Mouse (Mus musculus): ENCODE measurements around the gene Rufy1. TPM values are rescaled to one million over a fixed set of nuclear protein-coding genes. Genes with fewer than 3 reads are reported as not detected.

The Rufy1 gene
- polyA plus RNA-seq (2015; fragmentation: Nextera tagmentation; extraction: Ambion mirVana), result 31.1 and 33.4 TPM in 2 replicates

DNA sequence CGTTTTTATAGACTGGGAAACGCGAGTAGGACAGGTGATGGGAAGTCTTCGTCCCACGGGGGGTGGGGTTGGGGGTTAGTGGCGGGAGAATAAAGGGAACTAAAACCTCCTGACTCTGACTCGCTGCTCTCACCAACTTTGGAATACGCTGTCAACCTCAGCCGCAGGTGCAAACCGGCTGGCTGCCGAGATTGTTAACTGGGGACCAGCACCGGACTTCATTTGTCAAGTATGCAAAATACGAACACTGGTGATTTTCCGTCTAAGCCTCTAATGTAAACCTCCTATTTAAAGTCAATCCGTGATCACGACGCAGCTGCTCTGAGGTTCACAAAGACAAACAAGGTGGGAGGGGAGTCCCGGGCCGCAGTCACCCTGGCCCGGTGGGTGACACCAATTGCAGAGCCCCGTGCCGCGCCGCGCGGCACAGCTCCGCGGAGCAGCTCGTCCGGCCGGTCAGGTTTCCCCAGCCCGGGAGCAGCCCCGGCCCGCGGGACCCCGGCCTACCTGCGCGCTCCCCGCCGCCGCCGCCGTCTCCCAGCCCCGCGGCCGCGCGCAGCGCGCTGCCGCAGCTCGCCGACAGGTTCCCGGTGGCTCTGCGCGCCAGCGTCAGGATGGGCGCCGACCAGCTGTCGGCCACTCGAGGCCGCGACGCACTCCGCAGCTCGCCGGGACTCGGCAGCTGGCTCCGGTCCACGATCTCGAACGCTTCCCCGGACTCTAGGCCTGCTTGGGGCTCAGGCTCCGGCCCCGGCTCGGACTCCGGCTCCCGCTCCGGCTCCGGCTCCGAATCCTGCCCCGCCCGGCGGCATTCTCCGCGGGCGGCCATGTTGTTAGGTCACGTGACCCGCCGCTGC is at the start of gene Rufy1:
Rufy1 (minus strand) TSS at position 849 of the 857 bp plus-strand sequence.
- Histone ChIP-seq H3K4me1 (ENCODE audit: control insufficient read depth, insufficient read depth, low read length) (peaks cover 11% of the 10 kb centered on the region), H3K9me3 (replicated peaks; ENCODE audit: control insufficient read depth, low read length) (no peaks in the 10 kb centered on the region), H3K9ac (ENCODE audit: low read length) (peak within 1 kb of the TSS; percentile 93), H3K4me2 (ENCODE audit: low read depth, low read length) (peak within 1 kb of the TSS; percentile 83), H3K27me3 (ENCODE audit: control insufficient read depth, insufficient read depth, low read length) (no peaks in the 10 kb centered on the region), H3K36me3 (ENCODE audit: control insufficient read depth, insufficient read depth) (no peaks in the 10 kb centered on the region), H3K4me3 (ENCODE audit: low read length) (peak within 1 kb of the TSS; percentile 76), H3K27ac (ENCODE audit: low read length) (peak within 1 kb of the TSS; percentile 95)
- ATAC-seq (replicated peaks; ENCODE audit: extremely low read depth, insufficient read depth, low FRiP score), result peak; percentile 86
- under 1% methylated on average over 90 of the region's 90 CpGs for WGBS

DNA sequence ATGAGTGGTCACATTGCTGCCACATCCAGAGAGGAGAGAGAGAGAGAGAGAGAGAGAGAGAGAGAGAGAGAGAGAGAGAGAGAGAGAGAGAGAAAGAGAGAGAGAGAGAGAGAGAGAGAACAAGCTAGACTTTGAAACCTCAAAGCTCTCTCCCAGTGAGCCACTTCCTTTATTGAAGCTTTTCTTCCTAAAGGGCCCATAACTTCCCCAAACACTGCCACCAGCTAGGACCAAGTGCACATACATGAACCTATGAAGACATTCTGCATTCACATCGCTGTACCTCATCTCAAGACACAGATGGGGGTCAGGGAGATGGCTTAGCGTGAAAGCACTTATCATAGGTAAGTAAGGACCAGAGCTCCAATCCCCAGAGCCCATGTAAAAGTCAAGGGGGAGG is 47.1 kb upstream of the Rufy1 start:
- no peaks in the 10 kb centered on the region for H3K27me3 ChIP-seq (ENCODE audit: control insufficient read depth, insufficient read depth, low read length)
- no peak overlapping the region for H3K4me3 ChIP-seq (ENCODE audit: low read length)
- H3K4me1 ChIP-seq (ENCODE audit: control insufficient read depth, insufficient read depth, low read length), result peaks cover 16% of the 10 kb centered on the region
- no peaks in the 10 kb centered on the region for H3K36me3 ChIP-seq (ENCODE audit: control insufficient read depth, insufficient read depth)
- no peak overlapping the region for H3K4me2 ChIP-seq (ENCODE audit: low read depth, low read length)
- H3K27ac ChIP-seq (ENCODE audit: low read length), result no peak overlapping the region
- H3K9me3 ChIP-seq (replicated peaks; ENCODE audit: control insufficient read depth, low read length), result no peaks in the 10 kb centered on the region; the same call in 1 of the 2 replicates
- WGBS, result 92% methylated on average over 2 of the region's 2 CpGs
- ATAC-seq (replicated peaks; ENCODE audit: extremely low read depth, insufficient read depth, low FRiP score), result no peak
- H3K9ac ChIP-seq (ENCODE audit: low read length), result no peak overlapping the region

DNA sequence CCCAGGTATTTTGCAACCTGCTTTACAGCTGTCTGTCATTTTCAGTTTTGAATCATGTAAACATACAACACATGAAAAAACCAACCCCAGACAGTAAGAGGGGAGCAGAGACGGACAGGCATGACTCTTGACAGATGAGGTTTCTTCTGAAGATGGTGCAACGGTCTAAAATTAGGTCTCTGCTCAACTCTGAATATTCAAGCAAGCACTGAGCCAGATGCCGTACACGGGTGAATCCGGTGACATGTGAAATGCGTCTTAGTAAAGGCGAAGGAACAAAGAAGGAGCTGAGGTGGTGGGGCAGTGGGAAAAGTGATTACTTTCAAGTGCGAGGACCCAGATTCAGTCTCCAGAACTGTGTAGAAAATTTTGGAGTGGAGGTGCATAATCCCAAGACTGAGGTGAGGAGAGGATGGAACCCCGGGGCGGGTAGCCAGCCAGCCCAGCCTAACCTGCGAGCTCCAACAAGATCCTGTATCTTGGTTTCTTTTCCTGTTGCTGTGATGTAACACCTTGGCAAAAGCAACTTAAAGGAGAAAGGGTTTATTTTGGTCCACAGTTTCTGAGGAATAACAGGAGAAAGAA is 46.7 kb upstream of the Rufy1 start:
- no peaks in the 10 kb centered on the region for H3K27me3 ChIP-seq (ENCODE audit: control insufficient read depth, insufficient read depth, low read length)
- no peak overlapping the region for H3K9ac ChIP-seq (ENCODE audit: low read length)
- peak overlapping the region; percentile 64 for H3K27ac ChIP-seq (ENCODE audit: low read length)
- H3K4me3 ChIP-seq (ENCODE audit: low read length), result no peak overlapping the region
- ATAC-seq (replicated peaks; ENCODE audit: extremely low read depth, insufficient read depth, low FRiP score), result 0 out of 2 replicates have a peak, but pooled peaks have one; percentile 26
- H3K36me3 ChIP-seq (ENCODE audit: control insufficient read depth, insufficient read depth), result no peaks in the 10 kb centered on the region
- H3K4me2 ChIP-seq (ENCODE audit: low read depth, low read length), result peak overlapping the region; percentile 41
- peaks cover 16% of the 10 kb centered on the region for H3K4me1 ChIP-seq (ENCODE audit: control insufficient read depth, insufficient read depth, low read length)
- 46% methylated on average over 11 of the region's 11 CpGs for WGBS
- no peaks in the 10 kb centered on the region; the same call in 1 of the 2 replicates for H3K9me3 ChIP-seq (replicated peaks; ENCODE audit: control insufficient read depth, low read length)

DNA sequence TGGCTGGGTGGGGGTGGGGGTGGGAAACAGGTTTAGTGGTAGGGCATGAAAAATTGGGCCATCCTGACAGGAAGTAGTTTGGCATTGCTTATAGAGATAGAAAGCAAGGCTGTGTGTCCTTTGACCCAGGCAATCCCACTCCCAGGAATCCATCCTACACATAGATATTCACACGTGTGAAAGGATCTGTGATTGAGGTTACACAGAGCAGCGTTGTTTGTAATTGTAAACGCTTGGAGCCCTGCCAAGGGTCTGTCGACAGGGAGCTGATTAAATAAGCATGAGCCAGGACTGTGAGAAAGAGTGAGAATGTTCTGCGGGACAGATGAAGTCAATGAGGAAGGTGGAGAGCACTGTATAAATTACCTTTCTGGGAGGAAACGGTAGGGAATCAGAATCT is 46.0 kb upstream of the Rufy1 start:
- 11% methylated on average over 6 of the region's 6 CpGs for WGBS
- Histone ChIP-seq H3K36me3 (ENCODE audit: control insufficient read depth, insufficient read depth) (no peaks in the 10 kb centered on the region), H3K4me1 (ENCODE audit: control insufficient read depth, insufficient read depth, low read length) (peaks cover 16% of the 10 kb centered on the region), H3K4me2 (ENCODE audit: low read depth, low read length) (peak overlapping the region; percentile 41), H3K9me3 (replicated peaks; ENCODE audit: control insufficient read depth, low read length) (no peaks in the 10 kb centered on the region; the same call in 1 of the 2 replicates), H3K4me3 (ENCODE audit: low read length) (no peak overlapping the region), H3K9ac (ENCODE audit: low read length) (peak overlapping the region; percentile 5; the same call in 1 of the 2 replicates), H3K27me3 (ENCODE audit: control insufficient read depth, insufficient read depth, low read length) (no peaks in the 10 kb centered on the region), H3K27ac (ENCODE audit: low read length) (peak overlapping the region; percentile 78)
- ATAC-seq (replicated peaks; ENCODE audit: extremely low read depth, insufficient read depth, low FRiP score), result peak; percentile 90

DNA sequence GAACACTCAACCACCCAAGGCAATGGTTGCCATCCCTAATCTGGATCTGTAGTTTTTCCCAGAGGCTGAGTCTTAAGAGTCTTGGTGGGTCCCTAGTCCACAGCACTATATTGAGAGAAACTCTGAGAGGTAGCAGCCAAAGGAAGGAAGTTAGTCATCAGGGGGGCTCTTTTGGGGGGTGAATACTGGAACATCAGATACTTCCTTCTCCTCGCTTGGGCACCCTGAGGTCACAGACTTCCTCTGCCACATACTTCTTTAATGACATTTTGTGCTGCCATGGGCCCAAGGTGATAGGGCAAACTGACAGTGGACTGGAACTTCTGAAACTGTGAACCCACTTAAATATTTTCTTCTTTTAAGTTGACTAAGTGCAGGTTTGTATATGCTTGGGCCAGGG is 43.0 kb upstream of the Rufy1 start:
- WGBS, result 64% methylated on average over 1 of the region's 1 CpGs
- H3K9me3 ChIP-seq (replicated peaks; ENCODE audit: control insufficient read depth, low read length), result peaks cover 11% of the 10 kb centered on the region
- H3K27ac ChIP-seq (ENCODE audit: low read length), result no peak overlapping the region
- no peak overlapping the region for H3K4me3 ChIP-seq (ENCODE audit: low read length)
- peaks cover 16% of the 10 kb centered on the region for H3K4me1 ChIP-seq (ENCODE audit: control insufficient read depth, insufficient read depth, low read length)
- no peaks in the 10 kb centered on the region for H3K27me3 ChIP-seq (ENCODE audit: control insufficient read depth, insufficient read depth, low read length)
- ATAC-seq (replicated peaks; ENCODE audit: extremely low read depth, insufficient read depth, low FRiP score), result no peak
- no peaks in the 10 kb centered on the region for H3K36me3 ChIP-seq (ENCODE audit: control insufficient read depth, insufficient read depth)
- H3K9ac ChIP-seq (ENCODE audit: low read length), result no peak overlapping the region
- no peak overlapping the region for H3K4me2 ChIP-seq (ENCODE audit: low read depth, low read length)

DNA sequence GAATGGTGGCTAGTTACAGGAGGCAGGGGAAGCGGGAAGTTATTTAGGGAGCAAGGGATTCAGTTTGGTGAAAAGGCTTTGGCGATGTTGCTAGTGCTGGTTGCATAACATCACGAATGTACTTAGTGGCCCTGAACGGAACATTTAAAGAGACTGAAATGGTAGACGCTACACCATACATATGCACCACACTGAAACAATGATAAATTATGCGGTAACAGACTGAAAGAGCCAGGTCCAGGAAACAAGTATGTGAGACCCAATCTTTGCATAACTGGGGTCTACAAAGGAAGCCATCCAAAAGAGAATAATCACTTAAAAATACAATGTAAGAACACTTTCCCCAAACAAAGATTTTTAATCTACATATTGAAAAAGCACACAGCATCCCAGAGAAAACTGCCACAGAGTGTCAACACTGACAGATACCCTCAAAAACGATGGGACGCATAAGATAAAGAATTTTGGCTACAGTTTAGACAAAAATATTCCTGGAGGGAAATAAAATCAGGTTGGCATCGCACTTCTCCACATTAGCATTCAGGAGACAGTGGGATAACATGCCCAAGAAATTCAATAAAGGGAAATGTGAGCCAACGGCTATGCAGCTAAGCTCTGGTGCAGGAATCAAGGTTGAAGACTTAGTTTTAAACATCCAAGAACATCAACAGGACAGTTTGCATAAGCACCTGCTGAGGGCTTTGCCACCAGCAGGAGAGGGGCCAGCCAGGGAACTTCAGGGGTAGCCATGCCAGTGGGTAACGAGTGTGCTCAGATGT is 41.4 kb upstream of the Rufy1 start:
- Histone ChIP-seq H3K27me3 (ENCODE audit: control insufficient read depth, insufficient read depth, low read length) (no peaks in the 10 kb centered on the region), H3K4me3 (ENCODE audit: low read length) (no peak overlapping the region), H3K27ac (ENCODE audit: low read length) (no peak overlapping the region), H3K36me3 (ENCODE audit: control insufficient read depth, insufficient read depth) (no peaks in the 10 kb centered on the region), H3K4me2 (ENCODE audit: low read depth, low read length) (no peak overlapping the region), H3K4me1 (ENCODE audit: control insufficient read depth, insufficient read depth, low read length) (peaks cover 12% of the 10 kb centered on the region), H3K9ac (ENCODE audit: low read length) (no peak overlapping the region), H3K9me3 (replicated peaks; ENCODE audit: control insufficient read depth, low read length) (peaks cover 11% of the 10 kb centered on the region)
- no peak for ATAC-seq (replicated peaks; ENCODE audit: extremely low read depth, insufficient read depth, low FRiP score)
- 88% methylated on average over 11 of the region's 11 CpGs for WGBS

DNA sequence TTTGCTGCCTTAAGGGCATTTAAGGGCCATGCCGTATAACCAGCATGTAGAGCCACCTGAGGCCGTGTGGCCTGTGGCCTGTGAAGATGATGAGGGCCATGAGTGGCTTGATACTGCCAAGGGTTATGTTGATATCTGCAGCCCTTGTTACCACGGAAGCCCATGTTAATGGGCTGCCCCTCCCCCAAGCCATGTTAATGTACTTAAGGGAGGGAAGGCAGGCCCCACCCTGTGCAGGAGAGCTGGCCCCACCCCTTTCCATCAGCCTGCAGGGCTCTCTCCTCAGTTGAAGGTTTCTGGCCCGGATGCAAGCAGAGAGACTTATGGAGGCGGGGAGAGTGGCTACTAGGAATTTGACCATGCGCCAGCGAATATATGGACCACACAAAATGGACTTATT is 30.6 kb upstream of the Rufy1 start:
- WGBS, result 70% methylated on average over 7 of the region's 7 CpGs
- peaks cover 5% of the 10 kb centered on the region; the same call in 1 of the 2 replicates for H3K27me3 ChIP-seq (ENCODE audit: control insufficient read depth, insufficient read depth, low read length)
- no peaks in the 10 kb centered on the region for H3K36me3 ChIP-seq (ENCODE audit: control insufficient read depth, insufficient read depth)
- no peaks in the 10 kb centered on the region for H3K9me3 ChIP-seq (replicated peaks; ENCODE audit: control insufficient read depth, low read length)
- H3K27ac ChIP-seq (ENCODE audit: low read length), result no peak overlapping the region
- H3K9ac ChIP-seq (ENCODE audit: low read length), result no peak overlapping the region
- H3K4me1 ChIP-seq (ENCODE audit: control insufficient read depth, insufficient read depth, low read length), result peaks cover 8% of the 10 kb centered on the region
- no peak for ATAC-seq (replicated peaks; ENCODE audit: extremely low read depth, insufficient read depth, low FRiP score)
- H3K4me3 ChIP-seq (ENCODE audit: low read length), result no peak overlapping the region
- H3K4me2 ChIP-seq (ENCODE audit: low read depth, low read length), result no peak overlapping the region

DNA sequence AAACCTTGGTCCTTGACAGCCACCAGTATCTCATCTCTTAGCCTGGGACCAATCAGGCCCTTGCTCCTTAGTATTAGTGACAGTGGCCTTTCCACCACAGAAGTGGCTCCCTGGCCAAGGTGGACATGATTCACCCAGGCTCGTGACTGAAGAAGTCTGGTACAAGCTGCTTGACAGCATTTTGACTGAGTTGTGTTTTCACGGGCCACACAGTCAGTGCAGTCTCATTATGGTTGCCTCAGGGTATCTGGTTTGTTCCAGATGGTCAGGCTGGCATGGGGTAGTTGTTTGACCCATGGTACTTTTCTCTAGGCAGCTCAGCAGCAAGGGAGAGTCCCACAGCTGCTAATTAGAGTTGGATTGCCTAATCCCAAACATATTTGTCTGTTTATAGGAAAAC is 28.3 kb upstream of the Rufy1 start:
- Histone ChIP-seq H3K4me2 (ENCODE audit: low read depth, low read length) (no peak overlapping the region), H3K27me3 (ENCODE audit: control insufficient read depth, insufficient read depth, low read length) (peaks cover 7% of the 10 kb centered on the region; the same call in 1 of the 2 replicates), H3K9ac (ENCODE audit: low read length) (no peak overlapping the region), H3K4me3 (ENCODE audit: low read length) (no peak overlapping the region), H3K4me1 (ENCODE audit: control insufficient read depth, insufficient read depth, low read length) (peaks cover 8% of the 10 kb centered on the region), H3K9me3 (replicated peaks; ENCODE audit: control insufficient read depth, low read length) (no peaks in the 10 kb centered on the region), H3K36me3 (ENCODE audit: control insufficient read depth, insufficient read depth) (no peaks in the 10 kb centered on the region), H3K27ac (ENCODE audit: low read length) (no peak overlapping the region; the same call in 1 of the 2 replicates)
- no peak for ATAC-seq (replicated peaks; ENCODE audit: extremely low read depth, insufficient read depth, low FRiP score)
- WGBS, result 81% methylated on average over 2 of the region's 2 CpGs
